Mouse (Mus musculus): ENCODE measurements at regions not wholly inside any gene's neighbourhood (a gene's known extent, or its start where the extent isn't known, plus 50 kb on each side); places are given as distances from the start of the nearest gene placed in this dataset.
"Not testable (repeated sequence)": the region's sequence is repeated elsewhere in the genome, so short reads cannot be mapped to it uniquely, and the experiment has no call there.

- H3K27me3 ChIP-seq (replicated peaks; ENCODE audit: control insufficient read depth, insufficient read depth, low read length); H3K4me1 ChIP-seq (replicated peaks; ENCODE audit: control insufficient read depth, insufficient read depth, low read length); H3K36me3 ChIP-seq (ENCODE audit: control insufficient read depth, insufficient read depth); H3K9me3 ChIP-seq (ENCODE audit: control insufficient read depth, low read length); H3K27ac ChIP-seq (ENCODE audit: low read length); H3K4me3 ChIP-seq (replicated peaks; ENCODE audit: low read length); ATAC-seq; H3K4me2 ChIP-seq (ENCODE audit: low read length); H3K9ac ChIP-seq (replicated peaks; ENCODE audit: low read depth, low read length): not testable (repeated sequence)
- 96% methylated on average over 3 of the region's 3 CpGs for WGBS
Measured at GRCm38 (mm10) chr7:58458146-58458545, 197.8 kb upstream of the Atp10a start.

DNA sequence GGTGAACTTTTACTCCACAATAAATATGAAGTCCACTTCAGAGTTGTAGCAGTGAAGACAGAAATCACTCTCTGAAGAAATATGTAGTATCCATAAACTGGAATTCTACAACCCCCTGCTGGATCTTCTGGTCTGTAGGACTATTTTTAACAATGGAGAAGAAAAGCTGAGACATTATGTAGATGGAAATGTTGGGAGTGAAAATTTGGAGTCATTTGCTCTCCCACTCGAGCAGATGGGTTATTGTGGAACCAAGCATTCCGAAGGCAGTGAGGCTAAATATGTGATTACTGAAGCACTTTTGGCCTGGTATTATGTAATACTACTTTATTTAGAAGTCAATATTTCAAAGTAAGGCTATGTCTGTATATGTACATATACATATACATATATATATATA is 195.0 kb upstream of the Atp10a start:
- no peak for ATAC-seq
- H3K9me3 ChIP-seq (ENCODE audit: control insufficient read depth, low read length) = no peaks in the 10 kb centered on the region
- 92% methylated on average over 2 of the region's 2 CpGs for WGBS

GRCm38 (mm10) chr7:58473150-58473549 is 182.8 kb upstream of the Atp10a start:
- WGBS = 43% methylated on average over 3 of the region's 3 CpGs
- Histone ChIP-seq H3K27me3 (replicated peaks; ENCODE audit: control insufficient read depth, insufficient read depth, low read length) (no peaks in the 10 kb centered on the region), H3K27ac (ENCODE audit: low read length) (no peak overlapping the region), H3K4me3 (replicated peaks; ENCODE audit: low read length) (no peak overlapping the region), H3K4me1 (replicated peaks; ENCODE audit: control insufficient read depth, insufficient read depth, low read length) (no peaks in the 10 kb centered on the region), H3K9ac (replicated peaks; ENCODE audit: low read depth, low read length) (no peak overlapping the region), H3K9me3 (ENCODE audit: control insufficient read depth, low read length) (no peaks in the 10 kb centered on the region), H3K4me2 (ENCODE audit: low read length) (no peak overlapping the region), H3K36me3 (ENCODE audit: control insufficient read depth, insufficient read depth) (no peaks in the 10 kb centered on the region)
- ATAC-seq = peak; percentile 82

More for the DNA sequence above, 195.0 kb upstream of the Atp10a start:
- Histone ChIP-seq H3K27me3 (replicated peaks; ENCODE audit: control insufficient read depth, insufficient read depth, low read length) (no peaks in the 10 kb centered on the region), H3K9ac (replicated peaks; ENCODE audit: low read depth, low read length) (no peak overlapping the region), H3K4me1 (replicated peaks; ENCODE audit: control insufficient read depth, insufficient read depth, low read length) (no peaks in the 10 kb centered on the region), H3K4me2 (ENCODE audit: low read length) (no peak overlapping the region), H3K4me3 (replicated peaks; ENCODE audit: low read length) (no peak overlapping the region), H3K36me3 (ENCODE audit: control insufficient read depth, insufficient read depth) (no peaks in the 10 kb centered on the region), H3K27ac (ENCODE audit: low read length) (no peak overlapping the region)

DNA sequence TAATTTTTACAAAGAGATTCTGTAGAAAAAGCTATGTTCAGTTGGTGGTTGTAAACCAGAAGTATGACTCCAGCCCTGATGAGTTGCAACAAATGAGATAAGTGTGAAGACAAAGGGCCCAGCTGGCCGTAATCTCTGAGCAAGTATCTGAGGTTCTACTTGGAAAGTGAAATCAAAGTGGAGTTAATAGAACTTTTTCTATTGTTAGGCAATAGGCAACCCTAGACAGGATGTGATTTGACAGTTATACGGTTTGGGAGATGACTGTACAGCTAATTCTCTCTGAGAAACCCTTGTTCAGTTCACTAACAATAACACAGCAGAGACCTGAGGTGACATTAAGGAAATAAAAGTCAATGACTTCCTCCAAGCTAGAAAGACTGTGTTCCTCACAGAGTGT is 180.8 kb upstream of the Atp10a start:
- WGBS = 81% methylated on average over 2 of the region's 2 CpGs
- Histone ChIP-seq H3K9me3 (ENCODE audit: control insufficient read depth, low read length) (no peaks in the 10 kb centered on the region), H3K9ac (replicated peaks; ENCODE audit: low read depth, low read length) (no peak overlapping the region), H3K4me2 (ENCODE audit: low read length) (no peak overlapping the region), H3K4me3 (replicated peaks; ENCODE audit: low read length) (no peak overlapping the region), H3K4me1 (replicated peaks; ENCODE audit: control insufficient read depth, insufficient read depth, low read length) (no peaks in the 10 kb centered on the region), H3K27ac (ENCODE audit: low read length) (no peak overlapping the region), H3K27me3 (replicated peaks; ENCODE audit: control insufficient read depth, insufficient read depth, low read length) (no peaks in the 10 kb centered on the region), H3K36me3 (ENCODE audit: control insufficient read depth, insufficient read depth) (no peaks in the 10 kb centered on the region)
- ATAC-seq = no peak

- Histone ChIP-seq H3K36me3 (ENCODE audit: control insufficient read depth, insufficient read depth) (no peaks in the 10 kb centered on the region), H3K4me1 (replicated peaks; ENCODE audit: control insufficient read depth, insufficient read depth, low read length) (no peaks in the 10 kb centered on the region), H3K9me3 (ENCODE audit: control insufficient read depth, low read length) (no peaks in the 10 kb centered on the region), H3K9ac (replicated peaks; ENCODE audit: low read depth, low read length) (no peak overlapping the region), H3K4me3 (replicated peaks; ENCODE audit: low read length) (no peak overlapping the region), H3K4me2 (ENCODE audit: low read length) (no peak overlapping the region), H3K27me3 (replicated peaks; ENCODE audit: control insufficient read depth, insufficient read depth, low read length) (no peaks in the 10 kb centered on the region), H3K27ac (ENCODE audit: low read length) (peak overlapping the region; percentile 56)
- ATAC-seq = peak; percentile 91
- 22% methylated on average over 2 of the region's 2 CpGs for WGBS
Measured at GRCm38 (mm10) chr7:58488250-58488649, 167.7 kb upstream of the Atp10a start.
